Mouse (Mus musculus): ENCODE data around the gene Olfr801. TPM values are rescaled to one million over a fixed set of nuclear protein-coding genes. Genes with fewer than 3 reads are reported as not detected.

Olfr801 gene
- total RNA-seq (2023) = not detected

GRCm38 (mm10) chr10:129673765-129674164, at the start of gene Olfr801:
Gene Olfr801 (minus strand): TSS chr10:129673865.

GRCm38 (mm10) chr10:129702910-129703309, 29.2 kb upstream of the Olfr801 start, which contains the start of gene Olfr804:
Gene Olfr804 (plus strand): TSS chr10:129703210.

GRCm38 (mm10) chr10:129694186-129694585, 20.5 kb upstream of the Olfr801 start, which contains the start of gene Olfr803:
Gene Olfr803 (minus strand): TSS chr10:129694286.

GRCm38 (mm10) chr10:129688069-129688468, 14.4 kb upstream of the Olfr801 start, which contains the start of gene Olfr802:
Gene Olfr802 (minus strand): TSS chr10:129688169.

GRCm38 (mm10) chr10:129657394-129657793, 16.3 kb downstream of the Olfr801 start, which contains the start of gene Olfr800:
Gene Olfr800 (plus strand): TSS chr10:129657694.

GRCm38 (mm10) chr10:129637184-129637583, 36.5 kb downstream of the Olfr801 start, which contains the start of gene Olfr799:
Gene Olfr799 (plus strand): TSS chr10:129637484.

GRCm38 (mm10) chr10:129627834-129628233, 45.8 kb downstream of the Olfr801 start, which contains the start of gene Olfr798:
Gene Olfr798 (minus strand): TSS chr10:129627934.

Other genes starting within 250 kb of the Olfr801 start
- gene Olfr786, start 246.6 kb downstream of the Olfr801 start, total RNA-seq (2023) = not detected
- not detected for gene Olfr787, start 212.0 kb downstream of the Olfr801 start, total RNA-seq (2023)
- not detected for gene Olfr788, start 202.9 kb downstream of the Olfr801 start, total RNA-seq (2023)
- not detected for gene Olfr789, start 189.1 kb downstream of the Olfr801 start, total RNA-seq (2023)
- not detected for gene Olfr790, start 175.4 kb downstream of the Olfr801 start, total RNA-seq (2023)
- not detected for gene Olfr791, start 152.1 kb downstream of the Olfr801 start, total RNA-seq (2023)
- not detected for gene Olfr792, start 134.7 kb downstream of the Olfr801 start, total RNA-seq (2023)
- not detected for gene Olfr794, start 106.2 kb downstream of the Olfr801 start, total RNA-seq (2023)
- gene Olfr796, start 61.3 kb downstream of the Olfr801 start, total RNA-seq (2023) = not detected
- gene Olfr798, start 45.9 kb downstream of the Olfr801 start, total RNA-seq (2023) = not detected
- not detected for gene Olfr799, start 36.4 kb downstream of the Olfr801 start, total RNA-seq (2023)
- gene Olfr800, start 16.2 kb downstream of the Olfr801 start, total RNA-seq (2023) = not detected
- gene Olfr802, start 14.3 kb upstream of the Olfr801 start, total RNA-seq (2023) = not detected
- not detected for gene Olfr803, start 20.4 kb upstream of the Olfr801 start, total RNA-seq (2023)
- gene Olfr804, start 29.3 kb upstream of the Olfr801 start, total RNA-seq (2023) = not detected
- gene Olfr805, start 55.5 kb upstream of the Olfr801 start, total RNA-seq (2023) = not detected
- not detected for gene Olfr806, start 68.1 kb upstream of the Olfr801 start, total RNA-seq (2023)
- gene Olfr807, start 83.9 kb upstream of the Olfr801 start, total RNA-seq (2023) = not detected
- not detected for gene Olfr808, start 91.6 kb upstream of the Olfr801 start, total RNA-seq (2023)
- not detected for gene Olfr809, start 100.8 kb upstream of the Olfr801 start, total RNA-seq (2023)
- gene Olfr810, start 121.1 kb upstream of the Olfr801 start, total RNA-seq (2023) = not detected
- gene Olfr811, start 130.5 kb upstream of the Olfr801 start, total RNA-seq (2023) = not detected
- gene Olfr812, start 172.2 kb upstream of the Olfr801 start, total RNA-seq (2023) = not detected
- gene Olfr813, start 181.5 kb upstream of the Olfr801 start, total RNA-seq (2023) = not detected
- not detected for gene Olfr814, start 206.0 kb upstream of the Olfr801 start, total RNA-seq (2023)
- not detected for gene Olfr815, start 232.0 kb upstream of the Olfr801 start, total RNA-seq (2023)
- gene Olfr816, start 241.7 kb upstream of the Olfr801 start, total RNA-seq (2023) = not detected